Mouse (Mus musculus) layer of hippocampus, postnatal 10 days (tissue): ENCODE data around the gene Igf2bp3. TPM values are rescaled to one million over a fixed set of nuclear protein-coding genes. Genes with fewer than 3 reads are reported as not detected.

ENCODE experiments used
- DNase-seq, 2 experiments: peaks; one replicate each; pipeline ENCODE4 v3.0.0; 2021; ENCODE audit warnings: low spot score in 2 of 2
- total RNA-seq, 2 experiments: library from RNA; stranded (reverse); gene quantifications; 2 replicates each; pipeline ENCODE4 v1.2.3; 2021

The Igf2bp3 gene
- total RNA-seq, 2 experiments from 2014 or later = 1.4 TPM

DNA sequence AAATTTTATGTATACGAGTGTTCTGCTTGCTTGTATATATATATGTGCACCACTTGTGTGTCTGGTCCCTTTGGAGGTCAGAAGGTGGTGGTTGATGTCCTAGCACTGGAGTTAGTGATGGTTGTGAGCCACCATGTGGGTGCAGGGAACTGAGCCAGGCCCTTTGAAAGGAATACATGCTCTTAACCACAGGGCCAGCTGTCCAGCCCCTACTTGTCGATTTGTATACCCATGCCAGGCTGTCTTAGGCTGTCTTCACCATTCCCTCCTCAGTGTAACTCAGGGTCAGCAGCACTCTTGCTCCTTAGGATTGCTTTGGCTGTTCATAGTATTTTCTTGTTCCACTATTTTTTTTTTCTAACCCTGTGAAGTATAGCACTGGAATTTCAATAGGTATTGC is 136.9 kb downstream of the Igf2bp3 start:
- DNase-seq = no peak

DNA sequence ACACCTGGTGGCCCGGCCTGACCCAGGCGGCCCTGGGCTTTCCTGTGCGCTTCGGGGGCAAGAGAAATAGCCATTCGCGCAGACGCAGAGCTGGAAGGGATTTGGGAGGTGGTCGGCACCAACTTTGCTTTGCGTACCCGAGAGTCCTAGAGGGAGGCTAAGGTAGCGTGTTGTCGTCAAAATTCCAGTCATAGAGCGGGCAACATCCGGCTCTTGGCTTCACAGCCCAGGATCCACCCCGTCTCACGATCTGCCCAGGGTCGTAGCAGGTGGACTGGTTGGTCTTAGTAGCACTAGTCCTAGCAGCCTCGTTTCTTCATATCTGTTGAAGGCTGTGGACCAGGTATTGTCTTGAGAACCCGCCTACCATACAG is 140.7 kb downstream of the Igf2bp3 start:
- no peak for DNase-seq

DNA sequence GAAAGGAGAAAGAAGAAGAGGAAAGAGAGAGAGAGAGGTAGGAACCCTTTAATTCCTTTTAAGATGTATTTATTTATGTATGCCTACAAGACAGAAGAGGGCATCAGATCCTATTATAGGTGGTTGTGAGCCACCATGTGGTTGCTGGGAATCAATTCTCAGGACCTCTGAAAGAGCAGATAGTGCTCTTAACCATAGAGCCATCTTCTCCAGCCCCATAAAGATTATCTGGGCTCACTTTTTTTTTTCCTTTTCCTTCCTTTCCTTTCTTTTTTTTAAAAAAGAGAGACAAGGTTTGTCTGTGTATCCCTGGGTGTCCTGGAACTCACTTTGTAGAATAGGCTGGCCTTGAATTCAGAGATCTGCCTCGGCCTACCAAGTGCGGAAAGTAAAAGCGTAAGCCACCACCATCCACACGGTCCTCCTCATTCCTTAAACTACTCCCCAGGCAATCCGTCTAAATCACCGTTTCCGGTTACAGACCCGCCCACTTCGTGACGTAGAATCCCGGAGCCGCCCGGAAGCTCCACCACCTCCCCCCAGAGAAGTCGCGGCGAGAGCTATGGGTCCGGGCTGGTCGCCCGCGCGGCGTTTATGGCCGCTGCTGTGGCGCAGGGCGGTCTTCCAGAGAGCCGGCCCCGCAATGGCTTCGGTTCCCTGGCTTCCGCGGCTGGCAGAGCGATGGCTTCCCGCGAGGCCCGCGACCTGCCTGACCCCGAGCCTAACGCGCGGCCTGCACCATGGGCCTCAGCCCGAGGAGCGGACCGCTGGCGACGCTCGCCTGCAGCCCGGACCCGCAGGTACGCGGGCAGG is 141.2 kb downstream of the Igf2bp3 start, which contains the start of gene Malsu1:
TSS of gene Malsu1 (plus strand) at position 492 of the 813 bp plus-strand sequence.
- DNase-seq = peak; percentile 94 to 95

DNA sequence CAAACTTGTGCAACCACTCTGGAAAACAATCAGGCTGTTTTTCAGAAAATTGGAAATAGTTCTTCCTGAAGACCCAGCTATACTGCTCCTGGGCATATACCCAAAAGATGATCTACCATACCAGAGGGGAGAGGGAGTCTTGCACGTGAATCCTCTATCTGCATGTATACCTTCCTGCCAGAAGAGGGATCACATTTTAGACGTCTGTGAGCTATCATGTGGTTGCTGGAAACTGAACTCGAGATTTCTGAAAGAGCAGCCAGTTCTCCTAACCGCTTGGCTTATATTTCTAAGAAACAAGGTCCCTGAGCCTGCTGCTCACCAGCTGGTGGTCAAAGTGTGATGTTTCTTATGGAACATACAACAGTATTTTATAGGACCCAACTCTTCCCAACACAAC is 146.4 kb downstream of the Igf2bp3 start:
- DNase-seq = no peak

DNA sequence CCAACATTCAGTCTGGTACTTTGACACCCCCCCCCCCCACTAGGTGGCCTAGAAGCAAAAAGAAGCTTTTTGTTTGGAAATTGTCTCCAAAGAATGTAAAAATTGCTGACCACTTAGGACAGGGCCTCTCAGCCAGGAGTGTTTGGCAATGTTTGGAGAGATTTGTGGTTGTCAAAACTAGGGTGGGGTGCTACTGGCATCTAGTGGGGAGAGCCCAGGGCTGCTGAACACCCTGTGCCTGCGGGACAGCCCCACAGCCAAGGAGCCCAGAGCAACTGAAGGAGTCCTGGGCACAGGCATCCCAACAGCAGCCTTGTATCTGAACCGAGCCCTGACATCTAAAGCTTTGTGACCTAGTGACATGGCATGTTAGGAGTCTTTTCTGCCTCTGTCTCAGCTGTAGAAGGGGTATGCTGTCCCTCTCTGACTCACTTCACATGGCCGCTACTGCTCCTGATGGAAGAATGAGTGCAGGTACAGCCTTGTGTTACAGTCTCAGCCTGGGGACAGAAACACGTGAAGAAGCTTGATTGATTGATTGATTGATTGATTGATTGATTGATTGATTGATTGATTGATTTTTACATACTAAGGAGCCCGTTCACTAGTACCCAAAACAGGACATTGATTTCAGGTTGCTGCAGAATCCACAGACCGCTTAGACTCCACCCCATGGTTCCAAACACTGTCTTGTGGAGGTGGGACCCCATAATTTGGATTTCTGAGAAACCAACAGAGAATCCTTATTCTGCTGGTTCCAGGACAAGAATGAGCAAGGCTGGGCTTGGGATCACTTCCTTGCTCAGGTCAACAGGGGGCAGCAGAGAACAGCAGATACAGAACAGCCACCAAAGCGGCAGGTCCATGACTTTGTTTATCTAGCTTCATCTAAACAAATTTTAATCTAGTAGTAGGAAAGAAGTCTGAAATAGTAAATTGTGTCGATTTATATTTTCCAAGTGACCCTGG is 157.4 kb downstream of the Igf2bp3 start:
- DNase-seq = peak; percentile 82 to 84

DNA sequence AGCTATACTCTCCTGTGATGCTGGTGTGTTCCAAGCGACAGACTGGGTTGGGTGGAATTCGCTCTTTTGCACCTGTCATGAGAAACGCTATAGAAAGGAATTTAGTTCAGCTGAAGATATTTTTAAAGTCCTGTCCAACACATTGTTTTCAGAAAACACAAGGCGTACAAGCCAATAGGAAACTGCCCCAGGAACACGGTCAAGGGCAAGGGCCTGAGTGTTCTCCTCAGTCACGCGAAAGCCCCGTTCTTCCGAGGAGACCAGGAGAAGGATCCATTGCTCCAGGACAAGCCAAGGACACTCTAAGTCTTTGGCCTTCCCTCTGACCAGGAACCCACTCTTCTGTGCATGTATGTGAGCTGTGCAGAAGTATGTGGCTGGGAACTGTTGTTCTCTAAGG is 158.7 kb downstream of the Igf2bp3 start:
- no peak for DNase-seq

DNA sequence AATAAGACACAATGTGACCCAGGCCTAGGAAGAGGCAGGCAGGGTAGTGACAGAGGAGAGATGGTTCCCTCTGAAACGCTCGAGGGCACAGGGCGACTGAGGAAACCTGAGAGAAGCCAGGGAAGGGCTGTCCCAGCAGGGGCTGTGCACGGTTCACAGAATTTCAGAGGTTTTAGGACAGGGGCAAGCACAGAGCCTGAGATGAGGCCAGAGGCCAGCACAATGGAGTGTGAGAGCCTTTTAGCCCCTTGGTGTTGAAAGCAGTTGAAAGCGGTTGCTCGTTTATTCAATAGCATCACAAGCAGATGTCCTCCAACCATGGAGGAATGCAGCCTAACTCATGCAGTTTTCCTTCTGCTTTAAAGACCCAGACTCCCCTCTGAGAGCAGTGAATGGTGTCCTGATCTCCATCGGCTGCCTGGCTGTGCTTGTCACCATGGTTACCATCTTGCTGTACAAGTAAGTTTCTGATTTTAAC is 159.5 kb downstream of the Igf2bp3 start:
- DNase-seq = no peak

DNA sequence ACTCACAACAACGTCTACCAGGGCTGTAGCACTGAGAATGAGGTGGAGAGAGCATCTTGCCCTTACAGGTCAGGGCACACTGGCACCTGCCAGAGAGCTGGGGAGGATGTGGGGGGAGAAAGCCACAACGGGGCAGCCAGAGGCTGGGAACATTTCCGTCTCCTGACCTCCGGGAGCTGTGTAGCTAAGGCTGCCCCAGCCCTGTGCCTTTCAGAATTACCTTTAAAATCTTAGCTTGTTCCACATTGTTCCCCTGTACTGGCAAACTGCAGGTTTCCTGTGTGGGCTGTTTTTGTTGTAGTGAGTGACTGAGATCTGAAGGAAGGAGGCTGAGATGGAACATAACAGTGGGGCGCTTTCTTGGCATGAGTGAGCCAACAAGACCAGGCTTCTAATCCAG is 162.6 kb downstream of the Igf2bp3 start:
- DNase-seq = no peak

DNA sequence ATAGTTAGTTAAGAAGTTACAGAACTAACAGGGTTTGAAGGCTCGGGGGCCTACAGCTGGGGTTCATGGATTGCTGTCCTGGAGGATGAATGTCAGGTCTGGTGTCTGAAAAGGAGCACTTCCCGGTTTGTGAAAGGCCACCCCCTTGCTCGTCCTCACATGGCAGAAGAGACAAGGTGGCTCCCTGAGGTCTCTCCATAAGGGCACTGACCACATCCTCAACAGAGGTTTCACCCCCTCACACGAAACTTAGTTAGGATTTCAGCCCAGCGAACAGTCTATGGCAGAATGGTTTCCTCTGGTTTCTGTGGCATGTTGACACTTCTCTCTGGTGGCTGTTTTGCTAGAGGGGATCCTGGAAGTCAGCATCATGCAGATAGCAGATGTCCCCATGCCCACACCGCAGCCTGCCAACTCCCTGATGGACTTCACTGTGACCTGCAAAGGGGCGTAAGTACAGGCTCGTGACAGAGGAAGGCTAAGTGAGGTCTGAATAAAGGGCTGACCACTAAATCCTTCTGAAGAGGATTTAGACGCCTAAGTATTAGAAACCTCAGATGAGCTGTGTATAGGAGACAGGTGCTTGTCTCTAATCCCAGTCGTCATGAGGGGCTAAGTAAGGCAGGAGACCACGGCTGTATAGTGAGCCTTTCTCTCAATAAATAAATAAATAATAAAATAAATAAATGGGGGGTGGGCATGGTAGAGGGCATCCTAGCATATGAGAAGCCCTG is 163.9 kb downstream of the Igf2bp3 start:
- no peak for DNase-seq

DNA sequence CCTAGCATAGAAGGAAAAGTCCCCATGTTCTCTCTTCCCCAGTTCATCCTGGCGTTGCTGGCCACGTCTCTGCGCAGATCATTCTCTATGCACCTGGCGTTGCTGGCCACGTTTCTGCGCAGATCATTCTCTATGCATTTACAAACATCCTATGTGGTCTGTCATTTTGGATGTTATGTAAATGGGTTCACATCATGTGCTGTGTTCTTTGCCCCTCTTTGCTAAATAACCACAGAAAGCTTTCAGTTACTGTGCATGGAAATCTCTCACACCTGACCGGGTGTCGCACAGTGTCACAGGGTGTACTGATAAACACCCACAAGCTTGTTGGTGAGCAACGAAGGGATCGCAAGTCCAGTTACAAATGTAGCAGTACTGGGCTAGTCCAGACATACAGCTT is 166.4 kb downstream of the Igf2bp3 start:
- no peak for DNase-seq

DNA sequence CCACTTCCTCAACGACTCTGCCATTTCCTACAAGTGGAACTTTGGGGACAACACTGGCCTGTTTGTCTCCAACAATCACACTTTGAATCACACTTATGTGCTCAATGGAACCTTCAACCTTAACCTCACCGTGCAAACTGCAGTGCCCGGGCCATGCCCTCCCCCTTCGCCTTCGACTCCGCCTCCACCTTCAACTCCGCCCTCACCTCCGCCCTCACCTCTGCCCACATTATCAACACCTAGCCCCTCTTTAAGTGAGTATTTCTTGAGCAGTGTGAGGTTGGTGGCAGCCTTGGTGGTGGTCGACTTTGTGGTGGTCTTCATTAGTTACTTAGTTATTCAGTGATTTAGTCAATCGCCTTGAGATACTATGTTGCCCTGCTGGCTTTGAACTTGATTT is 166.9 kb downstream of the Igf2bp3 start:
- DNase-seq = no peak

DNA sequence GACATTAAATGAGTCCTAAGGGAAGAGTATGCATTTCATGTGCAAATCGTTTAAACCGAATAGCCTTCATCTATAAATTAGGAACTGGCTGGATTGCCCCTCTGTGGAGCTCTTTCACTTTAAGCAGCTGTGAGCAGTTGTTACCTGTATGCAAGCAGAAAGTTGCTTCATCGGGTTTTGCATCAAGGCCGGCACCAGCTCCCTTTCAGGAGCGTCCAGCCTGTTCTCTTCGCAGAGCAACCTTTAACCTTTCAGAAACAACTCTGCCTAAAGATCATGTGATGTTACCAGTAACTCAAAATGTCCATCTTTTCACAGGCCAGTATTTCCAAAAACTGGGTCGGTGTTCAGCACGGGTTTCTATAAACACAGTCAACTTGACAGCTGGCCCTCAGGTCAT is 167.8 kb downstream of the Igf2bp3 start:
- no peak for DNase-seq

DNA sequence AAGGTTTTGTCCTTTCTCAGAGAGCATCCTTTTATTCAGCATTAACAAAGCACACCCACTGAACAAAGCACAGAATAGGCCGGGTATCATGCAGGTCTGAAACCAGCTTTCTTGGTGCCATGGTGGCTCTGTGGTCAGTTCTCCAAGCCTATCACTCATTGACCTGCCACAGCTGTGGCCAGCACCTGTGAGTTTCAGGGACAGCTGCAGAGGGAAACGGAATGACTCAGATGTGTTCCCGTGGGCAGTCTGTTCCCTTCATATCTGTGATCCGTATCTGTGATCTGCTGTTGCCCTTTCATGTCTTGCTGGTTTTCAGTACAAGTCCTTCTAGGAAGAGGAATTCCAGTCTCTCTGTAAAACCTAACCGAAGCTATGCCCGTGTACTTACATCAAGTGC is 168.3 kb downstream of the Igf2bp3 start:
- DNase-seq = no peak

DNA sequence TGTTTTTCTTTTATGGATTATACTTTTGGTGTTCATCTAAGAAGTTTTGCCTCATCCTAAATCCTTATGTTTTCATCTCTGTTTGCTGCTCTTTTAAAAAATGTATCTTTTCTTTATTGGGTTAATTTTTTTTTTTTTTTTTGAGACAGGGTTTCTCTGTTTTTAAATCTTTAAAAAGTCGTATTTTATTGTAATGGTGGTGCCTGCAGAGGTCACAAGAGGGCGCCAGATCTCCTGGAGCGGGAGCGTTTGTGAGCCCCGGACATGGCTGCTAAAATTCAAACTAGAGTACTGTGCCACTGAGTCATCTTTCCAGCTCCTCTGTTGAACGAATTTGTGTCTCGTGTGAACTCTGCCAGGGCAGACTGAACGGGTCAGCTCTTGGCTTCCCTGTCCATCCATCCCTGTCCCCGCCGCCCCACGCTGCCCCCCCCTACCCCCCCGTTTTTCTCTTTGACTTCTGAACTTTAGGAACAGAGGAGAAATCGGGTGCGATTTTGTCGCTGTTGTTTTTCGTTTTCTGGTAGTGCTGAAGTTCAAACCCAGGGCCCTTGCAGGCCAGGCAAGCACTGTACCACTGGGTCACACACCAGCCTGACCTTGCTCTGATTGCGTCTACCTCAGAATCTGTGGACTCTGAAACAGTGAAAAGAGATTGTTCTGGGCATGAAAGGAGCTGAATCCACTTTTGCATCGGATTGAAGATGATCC is 175.1 kb downstream of the Igf2bp3 start:
- peak; percentile 73 to 78 for DNase-seq

DNA sequence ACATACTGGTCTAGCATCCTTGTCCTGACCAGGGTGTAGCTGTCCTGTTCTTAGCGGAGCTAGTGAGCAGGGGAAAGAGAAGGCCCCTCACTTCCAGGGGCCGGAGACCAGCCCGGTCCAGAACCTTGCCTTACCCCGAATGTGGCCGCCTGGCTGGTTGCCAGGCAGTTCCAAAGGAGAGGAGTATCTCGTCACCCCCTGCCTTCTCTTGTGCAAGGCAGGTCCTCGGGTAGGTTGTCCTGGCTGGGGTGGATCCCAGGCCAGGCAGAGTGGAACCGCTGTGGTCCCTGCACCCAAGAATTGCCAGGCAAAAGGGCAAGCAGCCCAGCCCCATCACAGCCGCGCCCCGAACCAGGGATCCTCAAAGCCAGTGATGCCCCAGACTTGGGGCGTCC is 177.5 kb downstream of the Igf2bp3 start:
- no peak for DNase-seq

DNA sequence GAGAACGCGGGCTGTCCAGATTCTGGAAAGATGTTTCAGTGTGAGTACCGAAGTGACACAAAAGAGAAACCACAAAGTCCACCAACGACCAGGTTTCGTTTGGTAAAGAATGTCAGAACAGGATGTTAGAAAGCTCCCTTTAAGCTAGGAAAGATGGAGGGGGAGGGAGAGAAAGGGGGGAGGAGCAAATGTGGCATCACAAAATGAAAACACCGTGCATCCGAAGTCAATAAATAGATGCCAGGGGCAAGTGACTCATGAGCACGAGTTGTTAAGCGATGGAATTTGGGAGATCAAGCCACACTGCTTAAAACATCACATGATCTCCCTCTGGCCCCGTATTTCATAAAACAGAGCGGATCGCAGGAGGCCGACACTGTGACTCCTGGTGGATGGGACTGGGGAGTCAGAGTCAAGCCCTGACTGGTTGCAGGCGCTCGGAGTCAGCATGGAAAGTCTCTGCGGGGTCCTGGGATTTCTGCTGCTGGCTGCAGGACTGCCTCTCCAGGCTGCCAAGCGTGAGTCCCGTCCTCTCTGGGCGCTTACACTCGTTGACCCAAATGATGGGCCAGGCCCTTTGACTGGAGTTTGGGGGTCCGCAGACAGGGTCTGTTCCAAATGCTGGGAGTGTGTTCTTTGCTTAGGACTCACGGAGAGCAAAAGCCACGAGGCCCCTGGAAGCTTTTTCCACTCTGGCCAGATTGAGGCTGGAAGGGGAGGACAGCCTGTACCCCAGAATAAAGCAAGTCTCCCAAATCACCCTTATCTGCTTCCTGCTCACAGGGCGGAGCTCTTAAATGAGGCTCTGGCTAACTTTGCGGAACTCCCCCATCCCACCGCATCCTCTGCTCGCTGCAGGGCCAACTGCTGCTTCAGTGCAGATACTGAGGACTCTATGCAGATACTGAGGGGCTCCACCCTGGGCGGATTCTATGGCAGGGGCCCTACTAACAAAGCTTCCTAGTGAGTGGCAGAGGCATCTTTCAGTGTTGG is 178.2 kb downstream of the Igf2bp3 start, which contains the start of gene Gpnmb:
TSS of gene Gpnmb (plus strand) at position 272 of the 993 bp plus-strand sequence.
- DNase-seq = no peak
